ENCODE assay signal across 25 mouse cellular contexts in genomic region chr15:103157585-103157984, GRCm38 (mm10). TPM values are rescaled to one million over a fixed set of nuclear protein-coding genes. Genes with fewer than 3 reads are reported as not detected.
DNase-seq lines count a peak whose midpoint lies in the region; ATAC-seq and TF ChIP-seq lines count a peak whose summit lies in the region.
"Had no signal": no experiment of that assay in that cellular context is flagged by ENCODE, and none has a peak within 500 bp of the region (broad histone marks: within the 10 kb centered on the region; RNA-seq: fewer than 3 reads in every experiment).

No protein-coding gene starts in this region.

- no peak overlapping the region for H3K4me3 ChIP-seq in layer of hippocampus, adult 2 months
- H3K4me3 ChIP-seq: embryonic facial prominence, embryonic 12.5 days; forebrain, embryonic 10.5 days; forebrain, embryonic 15.5 days; kidney, embryonic 15.5 days; limb, embryonic 13.5 days; lung, embryonic 15.5 days had no signal

- peak; percentile 88 for ATAC-seq in frontal cortex, adult (ENCODE audit: low TSS enrichment)
- ATAC-seq in megakaryocyte-erythroid progenitor cell, adult 5-6 weeks (replicated peaks; ENCODE audit: low FRiP score, low TSS enrichment, poor library complexity, severe bottlenecking) = no peak
- ATAC-seq: activated CD4-positive, CD25-positive, alpha-beta regulatory T cell, adult 4 months; forebrain, embryonic 15.5 days; midbrain, embryonic 16.5 days had no signal

- no peak for DNase-seq in frontal cortex, postnatal 25 days (ENCODE audit: low spot score in 2 of 2)
- DNase-seq in layer of hippocampus, adult 2 months (ENCODE audit: low spot score in 2 of 2) = peak; percentile 61 to 67
- no peak for DNase-seq in layer of hippocampus, postnatal 10 days (ENCODE audit: low spot score in 2 of 2)
- DNase-seq in right cerebral cortex, postnatal 25 days = peak; percentile 43
- no peak for DNase-seq in right cerebral cortex, postnatal 14 days
- DNase-seq in cerebellum, adult 9-10 months = no peak
- DNase-seq: adrenal gland, adult 2 months; cerebellum, adult 11 months; cerebellum, adult 9-11 months; embryo, embryonic 11 days; heart, postnatal 14 days; kidney, adult 18-20 months; kidney, postnatal 25 days; thymus, adult 18-20 months; thymus, postnatal 25 days had no signal

- no peak overlapping the region for H3K27ac ChIP-seq in layer of hippocampus, adult 2 months
- H3K27ac ChIP-seq: embryonic facial prominence, embryonic 12.5 days; forebrain, embryonic 10.5 days; forebrain, embryonic 15.5 days; kidney, embryonic 15.5 days; limb, embryonic 13.5 days; lung, embryonic 15.5 days had no signal

- TF ChIP-seq CTCF in layer of hippocampus, adult 2 months (conservative IDR thresholded peaks at IDR 0.05) = no peak

RNA-seq across cellular contexts. Expression of gene Smug1, which starts 9.3 kb away (rescaled TPM):
- 10 to 100 TPM; 17.9 to 18.2 TPM for total RNA-seq in layer of hippocampus, adult 2 months (2021)
- total RNA-seq in layer of hippocampus, postnatal 10 days (2021) = 10 to 100 TPM; 15.1 to 17.4 TPM
- total RNA-seq in megakaryocyte-erythroid progenitor cell, adult 5-6 weeks (2014; fragmentation: Nextera tagmentation) = 3.6 and 5.9 TPM in 2 replicates
- 2.2 and 4.2 TPM in 2 replicates for total RNA-seq in megakaryocyte-erythroid progenitor cell, adult 5-6 weeks (2017)

Comparison
In these comparisons a context has a peak if more than half of its experiments do, and no peak if none do; other contexts are left out.
1. DNase-seq: peak in layer of hippocampus, adult 2 months (2 of 2) and right cerebral cortex, postnatal 25 days (single experiment); none in frontal cortex, postnatal 25 days (0 of 2), layer of hippocampus, postnatal 10 days (0 of 2), right cerebral cortex, postnatal 14 days (single experiment) and cerebellum, adult 9-10 months (single experiment).